Mouse (Mus musculus) neural tube, embryonic 15.5 days (tissue): ENCODE results near the gene Casp14. TPM values are rescaled to one million over a fixed set of nuclear protein-coding genes. Genes with fewer than 3 reads are reported as not detected.
A peak's percentile ranks its signal among the peaks of the same experiment; 100 is the strongest.

Experiments
- ATAC-seq: fragments of 200-750 bp; cut with Nextera tagmentation; 2 replicates; pipeline ENCODE4 v1.8.0; 2017; ENCODE audit warnings: mild to moderate bottlenecking, moderate TSS enrichment, moderate library complexity; ENCODE audit not compliant: low FRiP score
- H3K27ac ChIP-seq: fragments of 300-500 bp; sonication (generic); replicated peaks from 2 replicates; pipeline ENCODE4 v1.5.1; 2015; ENCODE audit warnings: mild to moderate bottlenecking, inconsistent platforms
- H3K27me3 ChIP-seq: fragments of 300-500 bp; sonication (generic); replicated peaks from 2 replicates; pipeline ENCODE4 v1.6.1; 2015; ENCODE audit warnings: inconsistent platforms
- H3K36me3 ChIP-seq: fragments of 300-500 bp; sonication (generic); 2 replicates; pipeline ENCODE4 v1.6.1; 2015; ENCODE audit warnings: inconsistent platforms
- H3K4me1 ChIP-seq: fragments of 300-500 bp; sonication (generic); 2 replicates; pipeline ENCODE4 v1.6.1; 2015; ENCODE audit warnings: inconsistent platforms
- H3K4me2 ChIP-seq: fragments of 300-500 bp; sonication (generic); 2 replicates; pipeline ENCODE4 v1.6.1; 2015; ENCODE audit warnings: inconsistent platforms, mild to moderate bottlenecking, moderate library complexity
- H3K4me3 ChIP-seq: fragments of 300-500 bp; sonication (generic); replicated peaks from 2 replicates; pipeline ENCODE4 v1.5.1; 2015; ENCODE audit warnings: mild to moderate bottlenecking, inconsistent platforms
- H3K9ac ChIP-seq: fragments of 300-500 bp; sonication (generic); replicated peaks from 2 replicates; pipeline ENCODE4 v1.6.1; 2015; ENCODE audit warnings: mild to moderate bottlenecking, inconsistent platforms
- H3K9me3 ChIP-seq: fragments of 300-500 bp; sonication (generic); replicated peaks from 2 replicates; pipeline ENCODE4 v1.6.1; 2016; ENCODE audit warnings: inconsistent platforms
- WGBS: fragments of 180-500 bp; shearing (Covaris S2); methylation state at CpG from one replicate; pipeline ENCODE4 v1.1.7; 2015; ENCODE audit warnings: mixed read lengths; 5-methylcytosine and 5-hydroxymethylcytosine counted together
- polyA plus RNA-seq: library from polyadenylated mRNA; unstranded; fragments of >200 nt; fragmentation: Nextera tagmentation; extraction: Ambion mirVana; gene quantifications from 2 replicates; pipeline ENCODE4 v1.2.1, GENCODE M21; 2015

Gene Casp14
- polyA plus RNA-seq: 0.10 TPM in 1 of 2 replicates, not detected in the other

DNA sequence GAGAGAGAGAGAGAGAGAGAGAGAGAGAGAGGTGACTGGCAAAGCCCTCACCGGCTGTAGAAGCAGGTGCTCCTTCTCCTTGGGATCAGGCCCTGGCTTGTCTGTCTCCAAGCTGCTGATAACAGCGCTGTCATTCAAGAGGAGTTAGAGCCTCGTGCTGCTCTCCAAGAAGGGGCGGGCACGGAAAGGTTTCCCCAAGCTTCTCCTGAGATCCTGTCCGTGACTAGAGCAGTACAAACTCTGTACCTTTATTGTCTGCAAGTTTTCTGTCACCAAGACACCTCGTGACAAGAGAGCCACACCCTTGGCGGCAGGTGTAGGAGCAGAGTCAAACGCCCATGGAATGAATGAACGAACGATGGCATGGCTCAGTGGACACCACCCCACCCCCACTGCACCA lies at the start of gene Casp14:
TSS of gene Casp14 (minus strand) at position 239 of the 400 bp plus-strand sequence.
- H3K4me3 ChIP-seq: no peak within 1 kb of the TSS
- H3K36me3 ChIP-seq: no peaks in the 10 kb centered on the region
- no peak for ATAC-seq
- no peaks in the 10 kb centered on the region for H3K9me3 ChIP-seq
- 77% methylated on average over 11 of the region's 11 CpGs for WGBS
- no peak within 1 kb of the TSS for H3K27ac ChIP-seq
- H3K4me1 ChIP-seq: 0 out of 2 replicates have a peak, but pooled peaks cover 4% of the 10 kb centered on the region
- H3K4me2 ChIP-seq: no peak within 1 kb of the TSS
- H3K9ac ChIP-seq: no peak within 1 kb of the TSS
- H3K27me3 ChIP-seq: no peaks in the 10 kb centered on the region

DNA sequence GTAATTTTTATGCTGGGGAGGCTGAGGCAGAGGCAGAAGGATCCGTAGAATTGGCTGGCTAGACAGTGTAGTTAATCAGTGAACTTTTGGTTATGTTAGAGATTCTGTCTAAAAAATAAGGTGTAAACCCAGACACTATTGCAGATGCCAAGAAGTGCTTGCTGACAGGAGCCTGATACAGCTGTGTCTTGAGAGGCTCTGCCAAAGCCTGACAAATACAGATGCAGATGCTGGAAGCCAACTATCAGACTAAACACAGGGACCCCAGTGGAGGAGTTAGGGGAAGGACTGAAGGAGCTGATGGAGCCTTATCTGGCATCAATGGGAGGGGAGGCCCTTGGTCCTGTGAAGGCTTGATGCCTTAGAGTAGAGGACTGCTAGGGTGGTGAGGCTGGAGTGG lies 47.5 kb upstream of the Casp14 start:
- Histone ChIP-seq H3K9ac (no peak overlapping the region), H3K4me3 (no peak overlapping the region)
- 92% methylated on average over 1 of the region's 1 CpGs for WGBS

DNA sequence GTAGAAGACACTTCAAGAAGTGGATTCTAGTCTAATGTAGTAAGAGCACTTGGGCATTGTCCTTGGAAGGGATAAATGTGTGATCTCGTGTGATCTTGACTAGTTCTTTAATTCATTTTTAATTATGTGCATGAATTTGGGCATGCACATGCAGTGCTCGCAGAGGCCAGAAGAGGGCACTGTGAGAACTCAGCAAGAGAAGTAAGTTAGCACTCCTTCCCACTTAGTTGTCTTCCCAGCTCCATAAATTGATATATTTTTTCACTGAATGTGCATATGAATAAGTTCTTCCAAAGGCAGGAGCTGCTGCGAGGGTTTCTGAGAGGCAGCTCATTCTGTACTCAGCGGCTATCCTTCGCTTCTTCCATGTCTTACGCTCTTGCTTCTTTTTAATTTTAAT lies 37.9 kb upstream of the Casp14 start:
- Histone ChIP-seq H3K36me3 (no peaks in the 10 kb centered on the region), H3K9ac (no peak overlapping the region), H3K4me1 (peaks cover 15% of the 10 kb centered on the region), H3K9me3 (no peaks in the 10 kb centered on the region), H3K27ac (no peak overlapping the region), H3K27me3 (no peaks in the 10 kb centered on the region), H3K4me2 (no peak overlapping the region), H3K4me3 (no peak overlapping the region)
- no peak for ATAC-seq
- 35% methylated on average over 6 of the region's 6 CpGs for WGBS

More for the DNA sequence above, 47.5 kb upstream of the Casp14 start:
- Histone ChIP-seq H3K27me3 (no peaks in the 10 kb centered on the region), H3K4me1 (no peaks in the 10 kb centered on the region), H3K9me3 (no peaks in the 10 kb centered on the region; the same call in none of the 2 replicates), H3K36me3 (no peaks in the 10 kb centered on the region), H3K4me2 (no peak overlapping the region), H3K27ac (no peak overlapping the region)
- ATAC-seq: no peak

DNA sequence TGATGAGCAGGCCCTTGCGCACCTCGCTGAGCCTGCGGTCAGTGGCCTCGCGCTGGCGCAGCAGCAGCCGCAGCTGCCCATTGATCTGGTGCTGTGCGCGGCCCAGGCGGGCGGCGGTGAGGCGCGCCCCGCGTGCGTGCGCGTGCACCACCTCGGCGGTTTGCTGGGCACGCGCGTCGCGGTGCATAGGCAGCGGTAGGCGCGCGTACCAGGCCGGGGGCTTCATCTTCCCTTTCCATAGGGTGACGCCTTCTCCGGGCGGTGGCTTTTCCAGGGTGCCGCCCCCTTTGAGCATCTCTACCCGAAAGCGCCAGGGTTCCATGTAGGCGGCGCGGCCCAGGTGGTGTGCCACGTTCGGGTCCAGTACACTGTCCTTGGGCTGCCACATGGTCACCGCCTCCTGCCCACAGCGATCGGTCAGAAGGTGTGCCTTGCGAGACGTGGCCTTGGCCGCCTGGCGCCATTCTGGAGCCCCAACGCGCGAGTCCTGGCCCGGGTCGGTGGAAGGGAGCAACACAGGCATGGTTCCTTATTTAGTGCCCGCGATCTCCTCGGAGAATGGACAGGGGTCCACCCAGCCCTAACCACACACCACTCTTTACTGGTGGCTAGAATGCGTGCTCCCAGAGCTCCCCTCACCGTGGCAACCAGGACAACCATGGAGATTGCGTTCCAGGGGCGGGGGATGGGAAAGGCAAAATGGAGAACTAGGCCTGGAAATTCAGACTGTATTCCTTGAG lies 34.5 kb upstream of the Casp14 start, which contains the start of gene Ccdc105:
TSS of gene Ccdc105 (minus strand) at position 614 of the 740 bp plus-strand sequence.
- Histone ChIP-seq H3K4me2 (peak within 1 kb of the TSS; percentile 79), H3K27ac (peak within 1 kb of the TSS; percentile 92), H3K9ac (peak within 1 kb of the TSS; percentile 60), H3K4me1 (peaks cover 23% of the 10 kb centered on the region), H3K27me3 (no peaks in the 10 kb centered on the region; the same call in 1 of the 2 replicates), H3K4me3 (peak within 1 kb of the TSS; percentile 48), H3K36me3 (no peaks in the 10 kb centered on the region), H3K9me3 (no peaks in the 10 kb centered on the region)
- under 1% methylated on average over 61 of the region's 61 CpGs for WGBS
- ATAC-seq: peak; percentile 96

DNA sequence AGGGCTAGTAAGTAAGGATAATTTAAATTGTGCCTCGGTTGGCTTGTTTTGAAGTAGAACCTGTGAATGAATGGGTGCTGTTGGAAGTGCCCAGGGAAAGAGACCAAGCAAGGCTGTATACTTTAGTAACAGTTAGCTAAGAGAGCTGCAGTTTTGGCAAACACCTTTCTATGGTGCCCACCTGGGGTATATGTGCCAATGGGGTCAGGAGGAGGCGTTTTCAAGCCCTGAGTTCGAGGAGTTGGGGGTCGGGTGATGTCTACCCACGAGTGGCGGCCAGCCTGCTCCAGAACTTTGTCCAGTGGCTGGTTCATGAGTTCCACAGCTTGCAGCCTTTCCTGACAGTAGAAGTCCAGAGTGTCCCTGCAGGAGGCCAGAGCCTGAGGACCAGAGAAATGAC lies 30.9 kb upstream of the Casp14 start:
- H3K4me3 ChIP-seq: no peak overlapping the region

DNA sequence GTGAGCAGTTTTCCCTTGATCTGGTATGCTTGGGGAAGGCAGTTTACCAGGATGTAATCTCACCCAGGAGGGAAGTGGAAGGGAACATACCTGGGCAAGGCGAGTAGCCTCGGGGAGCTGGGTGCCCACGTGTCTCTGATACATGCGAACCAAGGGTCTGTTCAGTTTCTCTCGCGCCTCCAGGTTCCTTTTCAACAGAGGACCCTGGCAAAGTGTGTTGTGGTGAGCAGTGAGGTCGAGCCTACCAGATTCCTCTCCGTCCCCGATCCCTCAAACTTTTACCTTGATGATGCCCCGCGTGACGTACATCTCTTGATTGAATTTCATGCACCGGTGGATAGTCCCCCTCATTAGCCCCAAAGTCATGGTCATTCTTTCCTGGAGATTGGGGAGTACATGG lies 30.1 kb upstream of the Casp14 start:
- ATAC-seq: no peak
- H3K27ac ChIP-seq: no peak overlapping the region

More for the DNA sequence above, 30.9 kb upstream of the Casp14 start:
- Histone ChIP-seq H3K9me3 (no peaks in the 10 kb centered on the region), H3K27ac (no peak overlapping the region), H3K4me2 (no peak overlapping the region), H3K4me1 (peaks cover 30% of the 10 kb centered on the region), H3K9ac (no peak overlapping the region), H3K27me3 (no peaks in the 10 kb centered on the region; the same call in 1 of the 2 replicates), H3K36me3 (no peaks in the 10 kb centered on the region)
- no peak for ATAC-seq
- WGBS: 91% methylated on average over 6 of the region's 6 CpGs

DNA sequence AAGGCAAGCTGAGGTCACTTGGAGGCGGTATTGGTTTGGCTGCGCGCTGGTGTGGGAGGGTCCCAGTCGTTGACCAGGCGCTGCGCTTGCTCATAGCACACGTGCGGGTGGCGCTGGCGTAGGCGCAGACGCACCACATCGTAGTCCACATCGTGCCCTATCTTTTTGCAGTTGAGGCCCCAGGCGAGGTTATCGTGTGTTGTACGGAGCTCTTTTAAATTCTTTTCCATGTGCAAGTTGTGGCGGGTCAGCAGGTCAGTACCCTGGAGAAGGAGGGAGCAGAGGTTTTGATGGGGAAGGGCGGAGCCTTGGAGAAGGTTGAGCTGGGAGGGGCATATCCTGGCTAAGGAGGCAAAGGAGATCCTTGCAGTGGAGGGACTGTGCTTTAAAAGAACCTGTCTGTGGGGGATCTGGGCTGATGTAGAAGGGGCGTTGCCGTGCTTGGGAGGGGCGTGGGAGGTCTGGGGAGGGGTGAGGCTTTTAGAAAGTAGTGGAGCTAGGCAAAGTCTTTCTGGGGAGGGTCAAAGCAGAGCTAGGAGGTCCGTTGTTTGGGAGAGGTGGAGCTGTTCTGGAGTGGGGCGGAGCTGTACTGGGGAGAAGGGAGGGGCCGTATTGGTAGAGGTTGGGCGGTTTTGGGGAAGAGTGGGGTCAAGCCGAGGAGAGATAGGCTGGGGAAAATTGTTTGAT lies 29.1 kb upstream of the Casp14 start:
- 1% methylated on average over 27 of the region's 27 CpGs for WGBS
- Histone ChIP-seq H3K36me3 (no peaks in the 10 kb centered on the region), H3K9ac (peak overlapping the region; percentile 45), H3K4me3 (peak overlapping the region; percentile 48), H3K4me1 (peaks cover 24% of the 10 kb centered on the region), H3K27ac (peak overlapping the region; percentile 65), H3K4me2 (peak overlapping the region; percentile 74), H3K9me3 (no peaks in the 10 kb centered on the region), H3K27me3 (no peaks in the 10 kb centered on the region; the same call in 1 of the 2 replicates)
- ATAC-seq: peak; percentile 94

More for the DNA sequence above, 30.1 kb upstream of the Casp14 start:
- Histone ChIP-seq H3K4me3 (peak overlapping the region; percentile 48), H3K4me2 (peak overlapping the region; percentile 74), H3K9me3 (no peaks in the 10 kb centered on the region), H3K27me3 (no peaks in the 10 kb centered on the region; the same call in 1 of the 2 replicates), H3K36me3 (no peaks in the 10 kb centered on the region), H3K9ac (no peak overlapping the region), H3K4me1 (peaks cover 29% of the 10 kb centered on the region)
- 79% methylated on average over 13 of the region's 13 CpGs for WGBS

DNA sequence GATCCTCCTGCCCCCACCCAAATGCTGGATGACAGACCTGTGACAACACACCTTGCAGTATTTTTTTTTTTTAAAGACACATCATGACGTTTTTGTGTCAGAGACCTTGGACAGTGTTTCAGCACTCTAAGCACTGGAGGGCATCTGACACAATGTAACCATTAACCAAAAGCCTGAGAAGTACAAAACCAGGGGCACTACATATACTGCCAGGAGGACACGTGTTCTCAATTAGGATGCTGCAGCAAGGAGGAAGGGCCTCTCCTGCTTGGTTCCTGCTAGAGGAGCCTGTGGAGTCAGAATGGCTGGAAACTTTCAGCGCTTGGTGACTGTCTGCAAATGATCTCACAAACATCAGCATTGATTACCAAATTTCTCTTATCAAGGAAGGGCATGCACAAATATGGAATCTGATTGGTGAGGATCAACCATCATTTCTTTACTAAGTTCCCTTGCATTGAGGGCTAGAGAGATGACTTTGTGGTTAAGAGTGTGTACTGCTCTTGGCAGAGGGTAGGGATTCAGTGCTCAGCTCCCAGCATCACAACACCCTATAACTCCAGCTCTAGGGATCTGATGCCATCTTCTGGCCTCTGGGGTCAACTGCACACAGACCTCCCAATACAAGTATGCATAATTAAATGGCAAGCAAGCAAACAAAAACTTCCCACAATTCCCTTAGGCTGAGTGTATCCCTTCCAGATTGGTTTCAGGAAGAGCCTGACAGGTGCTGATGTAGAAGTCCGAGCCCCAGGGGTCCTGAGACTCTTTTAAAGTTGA lies 27.5 kb upstream of the Casp14 start:
- H3K4me3 ChIP-seq: no peak overlapping the region
- no peak overlapping the region for H3K27ac ChIP-seq
- H3K4me2 ChIP-seq: no peak overlapping the region
- no peaks in the 10 kb centered on the region for H3K36me3 ChIP-seq
- H3K4me1 ChIP-seq: peaks cover 18% of the 10 kb centered on the region
- no peak overlapping the region for H3K9ac ChIP-seq
- 73% methylated on average over 4 of the region's 4 CpGs for WGBS
- no peaks in the 10 kb centered on the region for H3K9me3 ChIP-seq
- H3K27me3 ChIP-seq: no peaks in the 10 kb centered on the region; the same call in 1 of the 2 replicates
- no peak for ATAC-seq

DNA sequence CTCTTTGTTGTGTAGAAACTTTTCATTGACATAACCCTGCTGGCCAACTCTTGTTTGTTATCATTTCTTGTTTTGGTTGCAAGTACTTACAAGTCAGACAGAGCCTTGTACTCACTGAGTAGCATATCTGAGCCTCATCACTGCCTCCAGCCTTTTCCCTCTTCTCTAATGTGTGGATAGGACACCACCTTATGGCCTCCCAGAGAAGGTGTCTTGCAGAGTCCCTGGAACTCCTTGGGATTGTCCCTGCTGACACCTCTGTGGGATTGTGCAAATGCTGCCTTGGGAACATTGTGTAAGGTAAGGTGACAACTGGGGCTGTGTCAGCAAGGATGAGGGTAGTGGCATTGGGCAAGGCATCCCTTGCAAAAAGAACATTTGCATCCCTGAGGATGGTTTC lies 25.6 kb upstream of the Casp14 start:
- ATAC-seq: no peak
- no peak overlapping the region for H3K4me3 ChIP-seq
- H3K9ac ChIP-seq: no peak overlapping the region
- H3K4me2 ChIP-seq: no peak overlapping the region
- no peak overlapping the region for H3K27ac ChIP-seq
- H3K27me3 ChIP-seq: no peaks in the 10 kb centered on the region; the same call in 1 of the 2 replicates
- peaks cover 18% of the 10 kb centered on the region for H3K4me1 ChIP-seq
- no peaks in the 10 kb centered on the region for H3K9me3 ChIP-seq
- H3K36me3 ChIP-seq: no peaks in the 10 kb centered on the region

DNA sequence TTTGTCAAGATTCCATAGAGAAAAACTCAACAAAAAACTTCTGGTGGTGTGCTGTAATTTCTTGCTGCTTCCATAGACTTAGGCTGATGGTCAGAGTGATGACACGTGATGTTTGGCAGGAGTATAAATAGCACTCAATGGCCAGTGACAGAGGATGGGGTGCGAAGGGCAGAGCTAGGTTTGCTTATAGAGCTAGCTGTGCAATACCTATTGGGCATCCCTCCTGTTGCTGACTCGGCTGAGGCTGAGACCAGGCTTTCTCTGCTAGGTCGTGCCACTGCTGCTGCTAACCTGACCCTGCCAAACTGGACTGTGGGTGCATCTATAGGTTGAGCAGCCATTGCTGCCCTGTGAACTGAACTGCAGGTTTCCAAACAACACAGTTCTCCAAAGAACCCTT lies 21.7 kb upstream of the Casp14 start:
- Histone ChIP-seq H3K27ac (no peak overlapping the region), H3K4me1 (no peaks in the 10 kb centered on the region), H3K27me3 (no peaks in the 10 kb centered on the region), H3K9ac (no peak overlapping the region), H3K4me2 (no peak overlapping the region), H3K4me3 (no peak overlapping the region), H3K9me3 (no peaks in the 10 kb centered on the region), H3K36me3 (no peaks in the 10 kb centered on the region)
- WGBS: 78% methylated on average over 4 of the region's 4 CpGs
- no peak for ATAC-seq

DNA sequence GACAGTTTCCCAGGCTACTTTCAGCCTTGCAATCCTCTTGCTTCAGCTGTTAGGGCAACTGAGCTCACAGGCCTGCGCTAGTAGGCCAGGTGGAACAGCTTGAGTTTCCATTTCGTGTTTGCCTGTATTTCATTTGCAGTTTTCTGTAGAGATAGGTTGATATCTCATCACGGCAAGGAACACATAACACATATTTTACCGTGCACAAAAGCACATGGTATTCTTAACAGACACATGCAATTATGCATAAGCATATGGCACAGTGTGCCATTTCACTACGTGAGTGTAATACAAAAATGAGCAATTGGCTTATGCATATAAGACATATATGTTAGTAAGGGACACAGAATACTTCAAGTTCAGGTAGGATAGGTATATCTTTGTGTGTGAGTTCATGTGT lies 9.8 kb upstream of the Casp14 start:
- no peak for ATAC-seq
- Histone ChIP-seq H3K9me3 (no peaks in the 10 kb centered on the region), H3K4me1 (no peaks in the 10 kb centered on the region), H3K9ac (no peak overlapping the region), H3K4me2 (no peak overlapping the region), H3K4me3 (no peak overlapping the region), H3K36me3 (no peaks in the 10 kb centered on the region), H3K27me3 (no peaks in the 10 kb centered on the region), H3K27ac (no peak overlapping the region)
- 86% methylated on average over 5 of the region's 5 CpGs for WGBS
